Mouse (Mus musculus): ENCODE results near the gene Omt2b. TPM values are rescaled to one million over a fixed set of nuclear protein-coding genes. Genes with fewer than 3 reads are reported as not detected.

Gene Omt2b
- not detected for polyA plus RNA-seq (2015; fragmentation: Illumina TruSeq; extraction: RNeasy Lipid Tissue Mini Kit (QIAGEN cat#74804); ENCODE audit: insufficient read depth, low read depth, low replicate concordance)

DNA sequence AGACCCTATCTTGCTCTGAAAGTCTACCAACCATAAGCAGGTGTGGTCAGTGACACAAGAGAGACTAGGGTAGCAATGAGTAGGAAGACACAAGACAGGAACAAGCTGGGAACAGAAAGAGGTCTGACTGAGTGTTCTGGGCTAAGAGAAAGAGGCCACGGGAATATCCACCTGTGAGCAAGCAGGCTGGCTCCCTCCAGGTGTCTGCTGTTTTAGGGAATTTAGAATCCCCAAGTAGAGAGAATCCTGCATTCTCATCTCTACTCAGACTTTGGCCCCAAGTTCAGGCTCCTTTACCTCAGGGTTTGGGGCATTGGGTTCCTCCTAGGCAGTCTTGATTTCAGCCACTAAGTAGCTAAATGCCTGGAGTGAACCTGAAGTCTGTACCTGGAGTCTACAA, at the start of gene Omt2b:
Gene Omt2b (plus strand): TSS at position 301 of the 400 bp plus-strand sequence.

DNA sequence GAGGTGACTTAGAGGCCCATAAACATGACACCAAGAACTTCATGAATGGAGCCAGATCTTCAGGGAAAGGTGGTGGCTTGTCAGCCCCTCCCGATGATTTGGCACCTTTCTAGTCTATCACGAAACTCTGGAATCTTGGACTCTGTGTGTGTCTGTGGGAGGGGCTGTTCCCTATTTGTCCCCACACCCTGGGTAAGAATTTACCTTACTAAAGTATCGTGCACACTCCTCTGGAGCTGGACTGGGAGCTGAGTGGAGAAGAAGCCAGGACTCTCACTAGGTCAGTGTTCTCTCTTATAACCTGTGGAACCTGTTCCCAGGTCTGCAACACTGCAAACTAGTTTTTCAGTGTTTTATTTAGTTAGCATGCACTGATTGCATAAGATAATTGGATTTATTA, 37.7 kb upstream of the Omt2b start, which contains the start of gene Gm10639:
Gene Gm10639 (plus strand): TSS at position 201 of the 400 bp plus-strand sequence.

DNA sequence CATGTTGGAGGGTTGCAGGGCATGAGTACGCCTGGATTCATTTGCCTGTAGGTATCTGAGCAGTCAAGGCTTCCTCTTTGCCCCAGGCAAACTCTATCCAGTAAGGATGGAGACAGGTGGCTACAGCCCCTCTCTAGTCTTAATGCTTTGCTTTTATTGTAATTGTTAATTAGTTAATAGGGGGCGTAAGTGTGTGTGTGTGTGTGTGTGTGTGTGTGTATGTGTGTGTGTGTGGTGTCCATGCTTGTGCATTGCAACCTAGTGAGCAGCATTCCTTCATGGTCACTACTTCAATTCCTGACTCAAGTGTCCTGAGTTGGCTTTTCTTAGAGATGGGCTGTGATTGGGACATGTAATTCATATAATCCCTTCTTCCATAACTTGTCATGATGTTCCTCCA, 12.7 kb upstream of the Omt2b start, which contains the start of gene Omt2a:
Gene Omt2a (minus strand): TSS at position 101 of the 400 bp plus-strand sequence.

DNA sequence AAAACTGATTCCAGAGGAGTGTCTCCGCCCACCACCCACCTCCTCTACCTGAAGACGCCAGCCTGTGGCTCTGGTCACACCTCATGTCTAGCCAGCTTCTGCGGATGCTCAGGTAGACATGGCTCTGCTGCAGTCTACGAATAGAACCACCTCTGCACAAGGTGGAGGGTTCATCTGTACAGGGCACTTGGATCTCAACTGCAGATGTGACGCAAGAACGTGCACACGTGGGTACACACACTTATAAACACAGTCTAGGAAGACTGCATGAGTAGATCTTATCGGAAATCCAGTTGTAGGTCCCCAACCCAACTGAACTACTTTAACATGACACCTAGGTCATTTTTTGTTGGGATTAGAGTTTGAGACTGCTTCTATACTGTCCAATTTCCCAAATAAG, 28.2 kb downstream of the Omt2b start, which contains the start of gene Gsta2:
Gene Gsta2 (minus strand): TSS at position 178 of the 400 bp plus-strand sequence.

DNA sequence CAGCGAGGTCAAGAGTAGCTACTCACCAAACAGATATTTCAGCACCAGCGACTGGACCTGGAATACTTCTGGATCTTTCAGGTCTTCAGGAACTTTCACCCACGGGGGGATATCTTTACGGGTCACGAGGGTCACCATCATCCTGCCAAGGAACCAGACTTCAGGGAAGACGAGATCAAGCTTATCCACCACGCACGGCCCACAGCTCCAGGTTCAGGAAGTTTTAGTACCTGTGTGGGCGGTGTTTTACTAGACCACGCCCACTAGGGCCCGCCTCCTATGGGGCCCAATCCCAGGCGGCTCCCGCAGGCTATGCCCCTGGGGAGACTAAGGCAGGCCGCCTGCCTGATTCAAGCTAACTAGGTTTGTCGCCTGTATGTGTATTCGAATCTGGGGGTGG, 40.6 kb downstream of the Omt2b start, which contains the start of gene Dppa5a:
Gene Dppa5a (minus strand): TSS at position 219 of the 400 bp plus-strand sequence.

DNA sequence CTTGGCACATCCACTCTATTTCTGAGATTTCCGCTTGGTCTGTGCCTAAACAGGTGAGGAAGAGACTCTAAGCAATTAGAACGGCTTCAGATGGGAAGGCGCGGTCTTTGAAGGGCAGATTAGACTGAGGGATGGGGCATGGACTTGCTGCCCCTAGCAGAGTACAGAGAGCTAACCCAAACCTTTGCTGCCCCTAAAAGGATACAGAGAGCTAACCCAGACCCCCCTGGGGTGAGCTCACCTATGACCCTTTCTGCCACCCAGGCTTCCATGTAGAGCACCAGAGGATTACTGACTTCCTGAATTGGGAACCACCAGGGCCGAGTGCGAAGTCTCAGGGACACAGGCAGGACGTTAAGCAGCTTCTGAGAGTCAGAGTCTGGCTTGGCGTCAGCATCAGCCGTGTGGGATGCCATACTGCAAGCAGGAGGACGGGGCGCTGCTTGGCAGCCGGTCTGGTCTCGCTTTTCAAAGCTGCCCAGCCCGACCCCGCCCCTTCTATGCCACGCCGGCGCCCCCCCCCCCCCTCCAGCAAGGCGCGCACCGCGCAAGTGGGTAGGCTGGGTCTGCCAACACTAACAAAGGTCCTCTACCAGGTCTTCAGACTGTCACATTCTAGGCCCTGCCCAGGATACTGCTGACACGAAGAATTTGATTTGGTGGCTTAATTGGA, 50.9 kb downstream of the Omt2b start, which contains the start of gene Ooep:
Gene Ooep (minus strand): TSS at position 613 of the 673 bp plus-strand sequence.

Other genes starting within 250 kb of the Omt2b start
- 32.2 TPM for gene Fbxo9, start 218.5 kb upstream of the Omt2b start, polyA plus RNA-seq (2015; fragmentation: Illumina TruSeq; extraction: RNeasy Lipid Tissue Mini Kit (QIAGEN cat#74804); ENCODE audit: insufficient read depth, low read depth, low replicate concordance)
- 4.0 TPM for gene Ick, start 218.4 kb upstream of the Omt2b start, polyA plus RNA-seq (2015; fragmentation: Illumina TruSeq; extraction: RNeasy Lipid Tissue Mini Kit (QIAGEN cat#74804); ENCODE audit: insufficient read depth, low read depth, low replicate concordance)
- gene Gsta4, start 144.8 kb upstream of the Omt2b start, polyA plus RNA-seq (2015; fragmentation: Illumina TruSeq; extraction: RNeasy Lipid Tissue Mini Kit (QIAGEN cat#74804); ENCODE audit: insufficient read depth, low read depth, low replicate concordance): 5.2 TPM
- not detected for gene Gsta1, start 96.9 kb upstream of the Omt2b start, polyA plus RNA-seq (2015; fragmentation: Illumina TruSeq; extraction: RNeasy Lipid Tissue Mini Kit (QIAGEN cat#74804); ENCODE audit: insufficient read depth, low read depth, low replicate concordance)
- gene Gm3776, start 70.5 kb upstream of the Omt2b start, polyA plus RNA-seq (2015; fragmentation: Illumina TruSeq; extraction: RNeasy Lipid Tissue Mini Kit (QIAGEN cat#74804); ENCODE audit: insufficient read depth, low read depth, low replicate concordance): not detected
- not detected for gene Gm10639, start 37.7 kb upstream of the Omt2b start, polyA plus RNA-seq (2015; fragmentation: Illumina TruSeq; extraction: RNeasy Lipid Tissue Mini Kit (QIAGEN cat#74804); ENCODE audit: insufficient read depth, low read depth, low replicate concordance)
- not detected for gene Omt2a, start 12.8 kb upstream of the Omt2b start, polyA plus RNA-seq (2015; fragmentation: Illumina TruSeq; extraction: RNeasy Lipid Tissue Mini Kit (QIAGEN cat#74804); ENCODE audit: insufficient read depth, low read depth, low replicate concordance)
- not detected for gene Gsta2, start 28.2 kb downstream of the Omt2b start, polyA plus RNA-seq (2015; fragmentation: Illumina TruSeq; extraction: RNeasy Lipid Tissue Mini Kit (QIAGEN cat#74804); ENCODE audit: insufficient read depth, low read depth, low replicate concordance)
- not detected for gene Dppa5a, start 40.6 kb downstream of the Omt2b start, polyA plus RNA-seq (2015; fragmentation: Illumina TruSeq; extraction: RNeasy Lipid Tissue Mini Kit (QIAGEN cat#74804); ENCODE audit: insufficient read depth, low read depth, low replicate concordance)
- gene Ooep, start 51.1 kb downstream of the Omt2b start, polyA plus RNA-seq (2015; fragmentation: Illumina TruSeq; extraction: RNeasy Lipid Tissue Mini Kit (QIAGEN cat#74804); ENCODE audit: insufficient read depth, low read depth, low replicate concordance): not detected
- gene Ddx43, start 68.2 kb downstream of the Omt2b start, polyA plus RNA-seq (2015; fragmentation: Illumina TruSeq; extraction: RNeasy Lipid Tissue Mini Kit (QIAGEN cat#74804); ENCODE audit: insufficient read depth, low read depth, low replicate concordance): not detected
- gene Cgas, start 115.6 kb downstream of the Omt2b start, polyA plus RNA-seq (2015; fragmentation: Illumina TruSeq; extraction: RNeasy Lipid Tissue Mini Kit (QIAGEN cat#74804); ENCODE audit: insufficient read depth, low read depth, low replicate concordance): 0.54 TPM
- gene Mto1, start 120.6 kb downstream of the Omt2b start, polyA plus RNA-seq (2015; fragmentation: Illumina TruSeq; extraction: RNeasy Lipid Tissue Mini Kit (QIAGEN cat#74804); ENCODE audit: insufficient read depth, low read depth, low replicate concordance): 3.2 TPM
- gene Gm17324, start 121.2 kb downstream of the Omt2b start, polyA plus RNA-seq (2015; fragmentation: Illumina TruSeq; extraction: RNeasy Lipid Tissue Mini Kit (QIAGEN cat#74804); ENCODE audit: insufficient read depth, low read depth, low replicate concordance): not detected
- gene Eef1a1, start 161.6 kb downstream of the Omt2b start, polyA plus RNA-seq (2015; fragmentation: Illumina TruSeq; extraction: RNeasy Lipid Tissue Mini Kit (QIAGEN cat#74804); ENCODE audit: insufficient read depth, low read depth, low replicate concordance): 2,654 TPM